Mouse (Mus musculus) embryonic facial prominence, embryonic 15.5 days (tissue): ENCODE measurements around the gene Fezf2. TPM values are rescaled to one million over a fixed set of nuclear protein-coding genes. Genes with fewer than 3 reads are reported as not detected.

ENCODE experiments used
- ATAC-seq: fragments of 200-750 bp; cut with Nextera tagmentation; 2 replicates; pipeline ENCODE4 v1.8.0; 2017; ENCODE audit warnings: low read depth, moderate TSS enrichment; ENCODE audit not compliant: insufficient number of reproducible peaks, low FRiP score, low TSS enrichment
- H3K27ac ChIP-seq: fragments of 300-500 bp; sonication (generic); replicated peaks from 2 replicates; pipeline ENCODE4 v1.5.1; 2015; ENCODE audit warnings: mild to moderate bottlenecking, inconsistent platforms
- H3K27me3 ChIP-seq: fragments of 300-500 bp; sonication (generic); 2 replicates; pipeline ENCODE4 v1.6.1; 2015; ENCODE audit warnings: inconsistent platforms
- H3K36me3 ChIP-seq: fragments of 300-500 bp; sonication (generic); 2 replicates; pipeline ENCODE4 v1.6.1; 2015; ENCODE audit warnings: mild to moderate bottlenecking, inconsistent platforms
- H3K4me1 ChIP-seq: fragments of 300-500 bp; sonication (generic); 2 replicates; pipeline ENCODE4 v1.6.1; 2015; ENCODE audit warnings: inconsistent platforms
- H3K4me2 ChIP-seq: fragments of 300-500 bp; sonication (generic); replicated peaks from 2 replicates; pipeline ENCODE4 v1.6.1; 2015; ENCODE audit warnings: mild to moderate bottlenecking, inconsistent platforms
- H3K4me3 ChIP-seq: fragments of 300-500 bp; sonication (generic); replicated peaks from 2 replicates; pipeline ENCODE4 v1.5.1; 2015; ENCODE audit warnings: mild to moderate bottlenecking, inconsistent platforms
- H3K9ac ChIP-seq: fragments of 300-500 bp; sonication (generic); 2 replicates; pipeline ENCODE4 v1.6.1; 2015; ENCODE audit warnings: inconsistent platforms
- H3K9me3 ChIP-seq: fragments of 300-500 bp; sonication (generic); replicated peaks from 2 replicates; pipeline ENCODE4 v1.6.1; 2016; ENCODE audit warnings: inconsistent platforms
- whole genome bisulfite sequencing: fragments of 180-500 bp; shearing (Covaris S2); methylation state at CpG from one replicate; pipeline ENCODE4 v1.1.7; 2015; 5-methylcytosine and 5-hydroxymethylcytosine counted together
- polyA plus RNA-seq: library from polyadenylated mRNA; unstranded; fragments of >200 nt; fragmentation: Nextera tagmentation; extraction: Ambion mirVana; gene quantifications from 2 replicates; pipeline ENCODE4 v1.2.1, GENCODE M21; 2015

Fezf2 gene
- 0.39 and 1.4 TPM in 2 replicates for polyA plus RNA-seq

DNA sequence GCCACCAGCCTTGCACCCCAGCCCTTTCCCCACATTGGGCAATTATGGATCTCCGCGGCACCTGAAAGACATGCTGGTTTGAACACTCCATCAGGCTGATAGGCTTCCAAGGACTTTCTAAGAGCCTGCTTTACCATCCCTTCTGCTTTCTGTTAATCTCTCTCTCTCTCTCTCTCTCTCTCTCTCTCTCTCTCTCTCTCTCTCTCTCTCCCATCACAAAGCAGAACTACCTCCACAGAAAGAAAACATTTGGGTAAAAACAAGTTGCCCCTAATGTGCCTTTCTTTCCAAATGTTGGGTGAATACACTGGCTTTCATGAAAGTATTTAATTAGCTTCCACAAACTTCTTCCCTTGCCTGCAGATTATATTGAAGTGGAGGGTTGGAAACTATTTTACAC lies at the start of gene Fezf2:
Gene Fezf2, minus strand, starts transcription at position 101 of the 400 bp plus-strand sequence.
- no peak within 1 kb of the TSS for H3K4me3 ChIP-seq
- no peak within 1 kb of the TSS for H3K9ac ChIP-seq
- no peaks in the 10 kb centered on the region for H3K9me3 ChIP-seq
- no peak within 1 kb of the TSS for H3K27ac ChIP-seq
- H3K36me3 ChIP-seq: no peaks in the 10 kb centered on the region
- peaks cover 96% of the 10 kb centered on the region for H3K27me3 ChIP-seq
- WGBS: 6% methylated on average over 2 of the region's 2 CpGs
- no peak for ATAC-seq
- H3K4me1 ChIP-seq: peaks cover 26% of the 10 kb centered on the region
- H3K4me2 ChIP-seq: no peak within 1 kb of the TSS

DNA sequence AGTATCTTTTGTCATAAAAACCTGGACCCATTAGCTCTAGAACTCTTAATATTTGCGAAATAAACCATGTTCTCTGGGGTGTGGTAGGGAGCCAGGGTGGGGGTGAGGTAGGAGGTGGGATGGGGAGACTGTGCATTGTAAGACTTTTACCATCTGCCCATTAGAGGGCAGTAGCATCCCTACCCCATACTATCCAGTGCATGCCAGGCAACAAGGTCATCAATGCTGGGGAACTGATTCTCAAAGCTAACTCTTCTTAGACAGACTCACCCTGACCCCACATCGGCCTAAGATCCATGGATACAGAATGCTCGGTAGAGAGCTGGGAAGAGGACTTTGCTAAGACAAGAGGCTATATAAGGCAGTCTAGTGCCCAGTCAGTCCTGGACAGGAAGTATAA lies 49.6 kb upstream of the Fezf2 start:
- peaks cover 7% of the 10 kb centered on the region; the same call in 1 of the 2 replicates for H3K4me1 ChIP-seq
- no peak overlapping the region for H3K27ac ChIP-seq
- H3K9ac ChIP-seq: no peak overlapping the region
- ATAC-seq: no peak
- H3K9me3 ChIP-seq: no peaks in the 10 kb centered on the region
- no peak overlapping the region for H3K4me3 ChIP-seq
- no peaks in the 10 kb centered on the region; the same call in 1 of the 2 replicates for H3K27me3 ChIP-seq
- H3K4me2 ChIP-seq: no peak overlapping the region
- WGBS: 73% methylated on average over 3 of the region's 3 CpGs
- no peaks in the 10 kb centered on the region for H3K36me3 ChIP-seq

DNA sequence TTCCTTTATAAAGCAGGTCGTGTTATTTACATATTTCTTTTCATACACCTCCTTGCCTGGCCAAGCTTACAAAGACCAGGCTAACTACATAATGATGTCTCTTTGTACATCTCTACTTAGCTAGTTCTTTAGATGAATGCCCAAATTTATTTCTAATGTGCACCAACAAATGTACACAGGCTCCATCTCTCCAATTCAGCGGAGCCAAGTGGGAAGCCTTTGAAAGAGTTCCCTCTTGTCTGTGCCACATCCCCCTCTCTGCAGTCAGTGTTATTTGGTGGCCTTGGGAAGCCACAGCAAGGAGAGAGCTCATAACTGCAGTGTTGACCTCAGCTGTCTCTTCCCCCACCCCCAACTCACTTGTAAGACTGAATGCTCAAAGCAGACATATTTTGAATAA lies 46.3 kb upstream of the Fezf2 start:
- Histone ChIP-seq H3K27me3 (no peaks in the 10 kb centered on the region; the same call in 1 of the 2 replicates), H3K4me2 (no peak overlapping the region), H3K36me3 (no peaks in the 10 kb centered on the region), H3K27ac (no peak overlapping the region), H3K4me3 (no peak overlapping the region), H3K4me1 (peaks cover 10% of the 10 kb centered on the region; the same call in 1 of the 2 replicates), H3K9ac (no peak overlapping the region), H3K9me3 (no peaks in the 10 kb centered on the region)
- no peak for ATAC-seq
- WGBS: 46% methylated on average over 2 of the region's 2 CpGs

DNA sequence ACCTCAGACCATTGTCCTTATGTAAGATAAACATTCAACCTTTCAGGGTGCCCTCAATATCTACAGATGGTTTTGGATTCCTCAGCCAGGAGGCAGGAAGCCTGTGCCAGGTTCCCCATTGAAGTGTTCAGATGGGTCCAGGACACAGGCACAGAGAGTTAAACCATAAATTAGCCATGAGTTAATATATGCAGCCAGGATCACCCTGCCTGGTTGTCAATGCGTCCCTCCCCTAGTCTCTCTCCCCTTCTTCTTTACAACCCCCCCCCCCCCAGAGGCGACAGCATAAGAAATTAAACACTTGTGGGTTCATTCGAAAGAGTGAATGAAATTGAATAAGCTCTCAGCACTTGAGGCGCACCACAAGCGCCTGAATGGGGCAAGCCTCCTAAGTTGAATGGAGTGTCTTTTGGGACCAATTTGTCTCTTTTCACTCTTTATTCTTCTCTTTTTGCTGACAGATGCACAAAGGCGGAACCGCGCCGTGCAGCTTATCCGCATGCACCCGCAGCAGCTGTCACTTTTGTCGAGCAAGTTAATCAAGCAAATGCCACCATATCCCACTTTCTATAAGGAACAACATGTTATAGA lies 45.4 kb upstream of the Fezf2 start:
- Histone ChIP-seq H3K27me3 (peaks cover under 1% of the 10 kb centered on the region; the same call in 1 of the 2 replicates), H3K4me3 (no peak overlapping the region), H3K4me1 (peaks cover 10% of the 10 kb centered on the region; the same call in 1 of the 2 replicates), H3K27ac (no peak overlapping the region), H3K9ac (no peak overlapping the region), H3K36me3 (no peaks in the 10 kb centered on the region), H3K4me2 (no peak overlapping the region), H3K9me3 (no peaks in the 10 kb centered on the region)
- ATAC-seq: 0 out of 2 replicates have a peak, but pooled peaks have one; percentile 21
- WGBS: 33% methylated on average over 12 of the region's 12 CpGs

DNA sequence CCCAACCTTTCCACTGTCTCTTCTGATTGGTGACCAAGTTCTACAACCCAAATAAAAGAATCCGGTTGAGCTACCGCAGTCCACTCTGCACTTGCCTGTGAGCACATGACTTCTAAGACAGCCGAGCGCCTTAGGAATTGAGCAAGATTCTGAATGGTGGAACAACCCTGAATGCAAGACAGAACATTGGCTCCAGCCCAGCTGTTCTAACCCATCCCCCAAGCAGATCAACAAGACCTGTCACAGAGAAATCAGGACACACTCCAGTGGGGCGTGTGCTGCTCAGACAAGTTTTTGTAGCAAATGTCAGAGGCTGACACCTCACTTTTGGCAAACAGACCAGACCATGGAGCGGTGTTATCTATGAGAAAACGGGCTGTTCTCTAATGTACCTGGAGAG lies 43.2 kb upstream of the Fezf2 start:
- Histone ChIP-seq H3K27ac (no peak overlapping the region), H3K4me3 (no peak overlapping the region), H3K36me3 (no peaks in the 10 kb centered on the region), H3K9ac (no peak overlapping the region), H3K4me2 (no peak overlapping the region), H3K4me1 (peaks cover 10% of the 10 kb centered on the region; the same call in 1 of the 2 replicates), H3K27me3 (peaks cover 8% of the 10 kb centered on the region; the same call in 1 of the 2 replicates), H3K9me3 (no peaks in the 10 kb centered on the region)
- WGBS: 59% methylated on average over 7 of the region's 7 CpGs
- ATAC-seq: peak; percentile 21; the same call in 1 of the 2 replicates

DNA sequence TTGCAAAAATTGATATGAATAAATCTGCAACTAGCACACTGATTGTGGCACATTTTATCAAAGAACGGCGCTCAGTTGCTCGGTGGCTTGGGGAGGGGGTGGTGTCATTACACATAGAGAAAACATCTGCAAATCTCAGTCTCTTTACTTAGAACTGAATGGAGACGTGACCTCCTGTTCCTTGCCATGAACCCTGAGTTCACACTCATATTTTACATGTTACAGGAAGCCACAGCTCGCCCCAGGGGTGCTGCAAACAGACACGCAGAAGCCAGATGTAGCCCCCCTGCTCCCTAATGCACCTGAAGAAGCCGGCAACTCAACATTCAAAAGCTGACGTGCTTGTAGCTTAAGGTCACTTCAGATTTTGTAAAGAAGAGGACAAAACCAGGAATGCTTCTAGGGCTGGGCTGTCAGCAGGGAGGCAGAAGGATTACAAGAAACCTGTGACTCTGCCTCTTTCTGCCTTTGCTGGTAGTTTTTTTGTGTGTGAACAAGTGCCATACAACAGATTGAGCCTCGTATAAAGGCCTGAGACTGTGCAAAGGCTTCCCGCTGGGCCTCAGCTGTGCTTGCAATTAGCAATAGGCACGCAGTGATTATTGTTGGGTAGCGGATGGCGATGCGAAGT lies 40.9 kb upstream of the Fezf2 start:
- Histone ChIP-seq H3K4me1 (peaks cover 10% of the 10 kb centered on the region; the same call in 1 of the 2 replicates), H3K36me3 (no peaks in the 10 kb centered on the region), H3K4me2 (no peak overlapping the region), H3K9me3 (no peaks in the 10 kb centered on the region), H3K27me3 (peaks cover 8% of the 10 kb centered on the region; the same call in 1 of the 2 replicates), H3K9ac (no peak overlapping the region), H3K27ac (no peak overlapping the region), H3K4me3 (no peak overlapping the region)
- 26% methylated on average over 14 of the region's 14 CpGs for WGBS
- ATAC-seq: no peak

DNA sequence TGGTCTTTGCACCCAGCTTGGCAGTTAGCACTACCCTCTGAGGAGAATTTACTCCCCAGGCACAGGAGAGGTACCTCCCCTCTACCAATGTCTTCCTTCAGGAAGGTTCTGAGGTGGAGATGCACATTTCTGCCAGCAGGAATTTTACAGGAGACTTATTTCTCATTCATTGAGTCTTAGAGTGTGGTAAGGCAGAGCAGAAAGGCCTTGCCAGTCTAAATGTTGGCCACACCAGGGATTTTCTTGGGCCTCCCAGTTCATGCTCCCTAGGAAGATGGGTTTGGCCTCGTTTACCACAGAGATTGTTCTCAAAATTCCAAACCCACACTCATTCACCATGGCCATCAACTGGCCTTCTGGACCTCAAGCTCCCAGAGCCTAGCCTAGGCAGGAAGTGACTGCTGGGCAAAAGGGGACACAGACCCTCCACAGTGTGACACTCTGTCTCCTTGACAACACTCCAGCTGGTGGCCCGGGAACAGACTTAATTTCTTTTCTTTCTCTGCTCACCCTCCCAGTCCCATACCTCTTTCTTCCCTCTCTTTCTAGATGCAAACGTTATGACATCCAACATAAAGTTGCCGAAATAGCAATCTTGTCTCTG lies 40.3 kb upstream of the Fezf2 start:
- WGBS: 28% methylated on average over 4 of the region's 4 CpGs
- Histone ChIP-seq H3K27ac (no peak overlapping the region), H3K4me1 (peaks cover 10% of the 10 kb centered on the region; the same call in 1 of the 2 replicates), H3K27me3 (peaks cover 8% of the 10 kb centered on the region; the same call in 1 of the 2 replicates), H3K4me3 (no peak overlapping the region), H3K9me3 (no peaks in the 10 kb centered on the region), H3K4me2 (no peak overlapping the region), H3K36me3 (no peaks in the 10 kb centered on the region), H3K9ac (no peak overlapping the region)
- no peak for ATAC-seq

DNA sequence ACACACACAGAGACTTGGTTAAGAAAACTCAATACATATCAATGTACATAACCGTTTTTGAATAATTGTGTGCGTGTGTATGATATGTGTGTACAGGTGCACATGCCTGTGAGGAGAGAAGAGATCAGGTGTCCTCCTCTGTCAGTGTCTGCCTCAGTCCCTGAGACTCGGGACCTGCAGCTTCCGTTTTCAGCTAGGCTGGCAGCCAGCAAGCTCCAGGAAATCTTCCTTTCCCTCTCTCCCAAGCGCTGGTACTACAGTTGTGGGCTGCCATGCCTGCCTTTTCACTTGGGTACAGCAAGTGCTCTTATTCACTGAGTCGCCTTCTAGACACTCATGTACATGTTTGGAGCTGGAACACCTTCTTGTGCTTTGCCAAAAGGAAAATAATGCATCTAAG lies 39.2 kb upstream of the Fezf2 start:
- Histone ChIP-seq H3K27ac (no peak overlapping the region), H3K27me3 (peaks cover 8% of the 10 kb centered on the region; the same call in 1 of the 2 replicates), H3K36me3 (no peaks in the 10 kb centered on the region), H3K4me2 (no peak overlapping the region), H3K9ac (no peak overlapping the region), H3K4me3 (no peak overlapping the region), H3K4me1 (no peaks in the 10 kb centered on the region), H3K9me3 (no peaks in the 10 kb centered on the region)
- no peak for ATAC-seq
- 54% methylated on average over 6 of the region's 6 CpGs for WGBS

DNA sequence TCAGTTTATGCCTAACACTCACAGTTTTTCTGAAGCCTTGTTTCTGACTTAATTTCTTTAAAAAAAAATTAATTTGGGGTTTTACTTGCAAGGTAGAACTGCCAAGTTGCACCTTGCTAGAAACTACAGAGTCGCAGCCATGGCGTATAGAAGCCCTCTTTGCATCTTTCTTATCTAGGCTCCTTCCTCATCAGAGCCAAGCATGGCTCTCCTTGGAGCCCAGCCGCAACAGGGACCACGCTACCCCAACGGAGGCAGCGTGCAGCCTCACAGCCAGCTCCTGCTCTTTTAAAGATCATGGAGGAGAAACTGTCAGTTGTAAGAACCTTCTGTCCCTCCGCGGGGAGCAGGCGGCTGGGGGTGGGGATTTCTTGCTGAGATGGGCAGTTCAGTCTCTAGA lies 29.9 kb upstream of the Fezf2 start:
- no peak overlapping the region for H3K9ac ChIP-seq
- no peaks in the 10 kb centered on the region for H3K36me3 ChIP-seq
- no peaks in the 10 kb centered on the region for H3K4me1 ChIP-seq
- H3K9me3 ChIP-seq: no peaks in the 10 kb centered on the region
- H3K27ac ChIP-seq: no peak overlapping the region
- ATAC-seq: no peak
- H3K4me3 ChIP-seq: no peak overlapping the region
- no peak overlapping the region for H3K4me2 ChIP-seq
- peaks cover 13% of the 10 kb centered on the region for H3K27me3 ChIP-seq
- 19% methylated on average over 9 of the region's 9 CpGs for WGBS

DNA sequence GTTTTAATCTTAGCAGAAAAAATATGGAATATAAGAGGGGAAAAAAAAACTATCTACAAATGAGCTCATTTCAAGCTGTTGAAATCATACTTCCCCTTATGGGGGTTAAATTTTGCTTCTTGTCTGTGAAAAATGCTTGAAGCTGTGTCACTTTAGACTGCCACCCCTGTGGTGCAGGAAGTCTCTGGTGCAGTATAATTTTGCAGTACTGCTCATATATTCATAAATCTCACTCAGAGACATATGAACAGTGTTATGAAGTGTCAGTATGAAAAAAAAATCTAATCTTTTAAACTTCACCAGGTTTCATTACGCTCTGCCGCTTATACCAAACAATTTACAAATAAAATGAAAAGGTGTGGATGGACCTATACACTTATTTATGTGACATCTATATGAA lies 29.3 kb upstream of the Fezf2 start:
- Histone ChIP-seq H3K4me1 (no peaks in the 10 kb centered on the region), H3K4me2 (no peak overlapping the region), H3K4me3 (no peak overlapping the region), H3K27ac (no peak overlapping the region), H3K27me3 (peaks cover 13% of the 10 kb centered on the region), H3K9ac (no peak overlapping the region), H3K9me3 (no peaks in the 10 kb centered on the region), H3K36me3 (no peaks in the 10 kb centered on the region)
- no peak for ATAC-seq
- 90% methylated on average over 2 of the region's 2 CpGs for WGBS

DNA sequence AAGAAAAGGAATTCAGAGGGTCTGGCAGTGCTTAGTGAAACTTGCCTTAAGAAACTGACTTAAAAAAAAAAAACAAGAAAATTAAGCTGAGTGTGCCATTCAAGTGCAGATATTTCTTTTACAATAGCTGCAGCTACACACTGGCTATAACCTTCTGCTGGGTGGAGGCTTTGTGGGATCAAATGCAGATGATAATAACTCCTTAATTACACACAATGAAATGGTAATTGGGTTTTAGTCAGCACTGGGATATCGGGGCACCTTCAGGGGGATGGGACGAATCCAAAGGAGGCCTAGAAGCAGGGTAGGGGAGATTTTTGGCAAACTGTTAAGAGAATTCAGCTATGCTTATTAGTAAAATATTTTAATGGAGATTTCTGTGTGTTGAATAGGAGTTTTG lies 27.5 kb upstream of the Fezf2 start:
- no peak overlapping the region for H3K4me2 ChIP-seq
- no peak overlapping the region for H3K9ac ChIP-seq
- 63% methylated on average over 2 of the region's 2 CpGs for WGBS
- H3K9me3 ChIP-seq: no peaks in the 10 kb centered on the region
- no peak overlapping the region for H3K27ac ChIP-seq
- H3K27me3 ChIP-seq: peaks cover 13% of the 10 kb centered on the region
- no peaks in the 10 kb centered on the region for H3K4me1 ChIP-seq
- no peak overlapping the region for H3K4me3 ChIP-seq
- H3K36me3 ChIP-seq: no peaks in the 10 kb centered on the region
- ATAC-seq: no peak
